Mouse (Mus musculus) Patski (cell line): ENCODE results near the gene Igfbp1. TPM values are rescaled to one million over a fixed set of nuclear protein-coding genes. Genes with fewer than 3 reads are reported as not detected.

Experiments used
- ATAC-seq: fragments of 100-300 bp; one replicate; pipeline ENCODE4 v1.8.0; 2021
- CTCF ChIA-PET: fragments of 350-600 bp; sonication (Branson Sonifier 250); formaldehyde crosslinking; loops from one replicate; lab custom pipeline; 2022; ENCODE audit warnings: inconsistent platforms; lab: Charles Lee
- POLR2A ChIA-PET: fragments of 350-600 bp; sonication (Branson Sonifier 250); formaldehyde crosslinking; loops from one replicate; lab custom pipeline; 2022; ENCODE audit warnings: antibody characterized with exemption, inconsistent platforms; lab: Charles Lee
- DNase-seq: peaks from one replicate; pipeline ENCODE4 v3.0.0-alpha.2; 2011; ENCODE audit warnings: low read depth, low spot score
- H3K27me3 ChIP-seq: fragments of 371-371 bp; one replicate; pipeline ENCODE4 v1.5.1; 2021
- CTCF ChIP-seq: fragments of 100-300 bp; IDR thresholded peaks from one replicate; pipeline ENCODE4 v1.5.1; 2021
- in situ Hi-C: fragments of 300-500 bp; cut with MboI; formaldehyde crosslinking; loops from 3 replicates; pipeline ENCODE4 v1.11.1; 2018; ENCODE audit warnings: low pct_unique_long_range_greater_than_20kb, mixed read lengths
- polyA plus RNA-seq: library from polyadenylated mRNA; unstranded; gene quantifications from one replicate; pipeline ENCODE4 v1.2.3, GENCODE M21; 2021

The Igfbp1 gene
- polyA plus RNA-seq, 1 experiment from 2014 or later = 0.08 TPM

DNA sequence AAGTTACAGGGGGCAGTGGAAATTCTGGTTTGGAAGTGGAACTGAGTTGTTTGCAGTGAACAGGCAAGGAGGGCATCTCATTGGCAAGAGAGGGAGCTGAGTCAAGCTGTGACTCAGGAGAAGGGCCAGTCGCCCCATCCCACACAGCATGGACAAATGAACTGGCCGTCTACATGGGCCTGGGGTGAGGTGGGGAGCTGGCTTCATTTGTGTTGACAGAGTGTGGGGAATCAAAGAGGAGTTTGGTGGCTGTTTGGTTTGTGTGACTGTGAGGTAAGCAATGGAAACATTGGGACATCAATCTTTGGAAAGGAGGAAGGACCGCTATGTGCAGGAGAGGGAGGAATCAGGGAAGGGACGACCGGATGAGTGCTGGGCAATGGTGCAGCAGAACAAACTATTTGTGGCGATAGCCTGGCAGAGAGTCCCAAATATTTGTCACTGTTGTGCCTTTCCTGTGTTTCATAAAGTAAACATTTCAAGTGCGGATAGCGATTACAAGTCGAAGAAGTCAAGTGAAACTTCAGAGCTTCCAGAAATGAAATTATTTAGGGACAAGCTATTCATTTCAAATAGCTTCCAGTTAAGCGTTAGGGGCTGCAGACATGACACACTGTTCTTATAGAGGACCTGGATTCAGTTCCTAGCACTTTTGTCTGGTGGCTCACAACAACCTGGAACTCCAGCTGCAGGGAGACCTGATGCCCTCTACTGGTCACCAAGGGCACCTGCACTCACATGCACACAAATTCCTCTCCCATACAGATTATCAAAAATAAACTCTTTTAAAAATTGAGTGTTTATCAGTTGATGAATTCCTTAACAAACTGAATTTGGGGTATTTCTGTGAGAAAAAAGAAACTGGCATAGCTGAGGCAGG, 2.9 kb upstream of the Igfbp1 start:
- POLR2A ChIA-PET = interaction anchor here (0.7 kb wide), 2 partner anchors 1264 to 1491 kb away, joined by 3 to 4 read pairs; no protein-coding TSS in a partner anchor
- CTCF ChIA-PET = interaction anchor here (0.9 to 1.0 kb wide), 2 partner anchors 16 to 33 kb away, joined by 4 read pairs; no protein-coding TSS in a partner anchor
- in situ Hi-C loops = no loop called here
- no peak for ATAC-seq
- H3K27me3 ChIP-seq = no peaks in the 10 kb centered on the region
- no peak for DNase-seq
- no peak for TF ChIP-seq CTCF

DNA sequence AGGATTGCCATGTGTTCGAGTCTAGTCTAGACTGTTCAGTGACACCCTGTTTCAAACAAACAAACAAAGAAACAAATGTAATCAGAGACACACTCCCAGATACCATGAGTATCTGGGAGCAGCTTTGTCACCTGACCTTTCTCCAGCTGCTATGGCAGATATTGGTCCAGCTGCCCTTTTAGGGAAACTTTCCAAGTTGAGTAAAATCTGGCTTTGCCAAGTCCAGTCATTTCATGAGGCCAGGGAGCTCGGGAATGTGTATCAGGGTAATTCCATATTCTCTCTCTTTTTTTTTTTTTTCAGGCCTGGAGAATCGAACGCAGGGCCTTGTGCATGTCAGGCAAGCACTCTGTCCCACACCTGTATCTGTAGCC, 2.3 kb upstream of the Igfbp1 start:
- H3K27me3 ChIP-seq = no peaks in the 10 kb centered on the region
- in situ Hi-C loops = no loop called here
- TF ChIP-seq CTCF = no peak
- no peak for DNase-seq
- POLR2A ChIA-PET = interaction anchor here (0.7 kb wide), 2 partner anchors 1263 to 1490 kb away, joined by 3 to 4 read pairs; no protein-coding TSS in a partner anchor
- no peak for ATAC-seq
- CTCF ChIA-PET = interaction anchor here (1.0 kb wide), 1 partner anchor 33 kb away, joined by 4 read pairs; no protein-coding TSS in a partner anchor

DNA sequence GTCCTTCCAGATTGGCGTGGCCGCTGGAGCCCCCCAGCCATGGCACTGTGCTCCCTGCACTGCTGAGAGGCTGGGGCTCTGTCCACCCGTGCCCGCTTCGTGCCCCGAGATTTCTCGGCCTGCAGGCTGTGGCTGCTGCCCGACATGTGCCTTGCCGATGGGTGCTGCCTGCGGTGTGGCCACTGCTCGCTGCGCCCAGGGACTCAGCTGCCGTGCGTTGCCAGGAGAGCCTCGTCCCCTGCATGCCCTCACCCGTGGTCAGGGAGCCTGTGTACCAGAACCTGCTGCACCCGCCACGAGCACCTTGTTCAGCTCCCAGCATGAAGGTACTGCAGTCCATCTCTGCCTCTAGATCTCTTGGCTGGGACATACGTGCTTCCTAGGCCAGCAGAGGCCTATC, 424 bp downstream of the Igfbp1 start:
- in situ Hi-C loops = no loop called here
- ChIA-PET CTCF (no interaction called here), POLR2A (no interaction called here)
- DNase-seq (no peak), ATAC-seq (no peak)
- peaks cover 15% of the 10 kb centered on the region for H3K27me3 ChIP-seq
- TF ChIP-seq CTCF = no peak

DNA sequence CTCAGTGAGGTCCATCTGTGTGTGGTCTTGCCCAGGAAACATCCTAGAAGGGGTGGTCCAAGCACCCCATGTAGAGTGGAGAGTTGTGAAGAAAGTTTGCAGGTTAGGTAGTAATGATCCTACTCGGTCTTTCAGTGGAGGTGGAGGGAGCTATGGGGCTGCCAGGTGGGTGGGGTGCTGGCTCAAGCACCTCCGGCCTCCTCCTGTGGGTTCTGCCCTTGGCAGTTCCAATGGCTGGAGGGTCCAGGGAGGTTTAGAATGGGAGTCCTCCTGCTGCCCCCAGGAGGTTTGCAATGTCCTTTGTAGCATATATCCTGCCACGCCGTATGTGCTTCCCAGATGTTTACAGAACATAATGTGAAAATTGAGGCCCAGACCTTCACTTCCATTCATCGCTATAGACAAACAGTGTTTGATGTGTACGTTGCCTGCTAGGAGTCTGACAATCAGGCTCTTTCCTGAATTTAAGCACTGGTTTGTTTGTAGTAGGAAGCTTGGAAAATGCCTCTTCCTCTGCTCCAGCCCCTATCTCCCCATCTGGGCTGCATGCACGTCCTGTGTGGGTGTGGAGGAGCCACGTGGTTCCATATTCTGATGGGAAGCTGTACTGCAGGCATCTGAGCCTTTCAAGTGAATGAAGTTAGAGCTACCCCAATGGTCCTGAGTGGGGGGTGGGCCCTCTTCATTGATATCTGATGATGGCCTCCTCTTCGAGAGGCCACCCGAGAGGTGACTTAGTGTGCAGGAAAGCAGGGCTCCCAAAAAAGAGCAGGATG, 1.1 kb downstream of the Igfbp1 start:
- in situ Hi-C loops = no loop called here
- ATAC-seq (no peak), DNase-seq (no peak)
- no peak for TF ChIP-seq CTCF
- CTCF ChIA-PET = no interaction called here
- POLR2A ChIA-PET = no interaction called here
- H3K27me3 ChIP-seq = peaks cover 20% of the 10 kb centered on the region

DNA sequence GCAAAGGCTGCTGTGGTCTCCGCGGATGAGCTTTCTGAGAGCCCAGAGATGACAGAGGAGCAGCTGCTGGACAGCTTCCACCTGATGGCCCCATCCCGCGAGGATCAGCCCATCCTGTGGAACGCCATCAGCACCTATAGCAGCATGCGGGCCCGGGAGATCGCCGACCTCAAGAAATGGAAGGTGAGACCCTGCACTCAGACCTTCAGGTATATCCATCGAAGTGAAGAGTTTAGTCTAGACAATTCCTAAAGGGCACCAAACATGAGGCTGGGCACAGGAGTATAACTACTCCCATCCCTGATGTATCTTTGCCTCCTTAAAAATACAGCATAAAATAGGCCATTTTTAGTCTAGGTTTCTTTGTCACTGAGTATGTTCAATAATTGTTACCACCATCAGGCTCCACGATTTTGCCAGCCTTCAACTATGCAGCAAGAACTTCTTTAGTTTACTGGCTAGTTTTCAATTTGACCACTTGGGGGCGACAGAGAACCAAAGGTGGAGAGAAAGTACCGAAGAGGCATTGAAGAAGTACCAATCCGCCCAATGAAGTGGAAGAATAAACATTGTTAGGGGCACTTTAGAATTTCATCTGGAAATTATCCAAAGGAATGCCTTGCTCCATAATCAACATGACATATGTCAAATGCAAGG, 2.3 kb downstream of the Igfbp1 start:
- TF ChIP-seq CTCF = peak; percentile 76
- in situ Hi-C loops = loop anchor here (10.0 to 25.0 kb wide), 3 partner anchors 365 to 1105 kb away; no protein-coding TSS in a partner anchor
- ATAC-seq (no peak), DNase-seq (no peak)
- H3K27me3 ChIP-seq = peaks cover 20% of the 10 kb centered on the region
- CTCF ChIA-PET = interaction anchor here (0.9 to 2.2 kb wide), 3 partner anchors 10 to 1040 kb away, joined by 3 to 8 read pairs (median 3); no protein-coding TSS in a partner anchor
- POLR2A ChIA-PET = no interaction called here

DNA sequence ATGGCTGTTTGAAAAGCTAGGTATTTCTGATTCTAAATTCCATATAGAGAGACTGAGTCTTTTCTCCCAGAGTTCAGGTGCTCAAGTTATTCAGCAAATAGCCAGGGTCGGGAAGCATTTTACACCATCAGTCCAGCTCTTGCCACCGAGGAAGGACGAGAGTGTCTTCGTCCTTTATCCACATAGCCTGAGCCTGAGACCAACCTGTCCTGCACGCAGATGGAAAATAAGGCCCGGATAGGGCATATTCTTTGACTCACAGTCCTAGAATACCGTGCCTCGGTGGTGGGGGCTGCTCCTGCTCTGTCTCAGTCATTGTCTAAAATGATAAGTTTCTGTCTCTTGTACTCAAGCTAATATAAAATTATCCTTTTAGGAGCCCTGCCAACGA, 2.8 kb downstream of the Igfbp1 start:
- ChIA-PET POLR2A (no interaction called here), CTCF (interaction anchor here (0.9 to 2.2 kb wide), 3 partner anchors 10 to 1040 kb away, joined by 3 to 8 read pairs (median 3); no protein-coding TSS in a partner anchor)
- peaks cover 20% of the 10 kb centered on the region for H3K27me3 ChIP-seq
- no peak for TF ChIP-seq CTCF
- in situ Hi-C loops = loop anchor here (10.0 to 25.0 kb wide), 3 partner anchors 364 to 1104 kb away; no protein-coding TSS in a partner anchor
- DNase-seq = no peak
- ATAC-seq = no peak

DNA sequence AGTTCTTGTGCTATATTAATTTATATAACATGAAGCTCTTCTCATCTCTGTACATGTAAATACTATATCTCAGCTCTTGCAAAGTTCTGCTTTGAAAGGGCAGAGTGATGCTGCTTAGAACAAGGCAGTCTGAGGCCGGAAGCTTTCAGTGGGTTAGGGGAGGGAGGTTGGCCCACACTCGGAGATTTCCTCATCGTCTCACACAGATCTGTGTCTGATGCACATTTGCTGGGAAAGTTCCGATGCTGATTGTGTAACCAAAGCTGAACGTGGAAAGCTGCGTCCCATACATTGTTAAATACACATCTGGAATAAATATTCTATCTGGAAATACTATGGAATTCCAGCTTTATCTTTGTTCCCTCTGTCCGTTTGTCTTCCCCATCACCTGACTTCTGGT, 4.6 kb downstream of the Igfbp1 start:
- peaks cover 33% of the 10 kb centered on the region for H3K27me3 ChIP-seq
- DNase-seq (no peak), ATAC-seq (no peak)
- in situ Hi-C loops = loop anchor here (10.0 to 25.0 kb wide), 3 partner anchors 363 to 1103 kb away; no protein-coding TSS in a partner anchor
- no peak for TF ChIP-seq CTCF
- ChIA-PET POLR2A (no interaction called here), CTCF (interaction anchor here (2.2 kb wide), 1 partner anchor 8 kb away, joined by 8 read pairs; no protein-coding TSS in a partner anchor)

DNA sequence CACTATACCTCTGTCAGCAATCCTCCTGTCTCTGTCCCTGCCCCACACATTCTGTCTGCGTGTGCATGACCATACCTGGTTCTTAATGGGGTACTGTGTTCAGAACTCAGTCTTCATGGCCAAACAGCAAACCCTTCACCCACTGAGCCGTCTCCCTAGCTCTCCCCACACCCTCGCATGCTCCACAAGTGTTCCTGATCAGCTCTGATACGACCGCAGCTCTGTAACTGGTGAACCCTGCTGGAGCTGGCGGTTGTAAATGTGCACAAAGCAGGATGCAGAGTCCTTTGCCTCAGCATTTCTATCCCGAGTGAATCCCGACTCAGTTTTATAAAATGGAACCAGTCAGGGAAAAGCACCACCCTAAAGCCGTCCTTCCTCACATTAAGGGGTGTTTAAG, 6.3 kb downstream of the Igfbp1 start:
- DNase-seq = no peak
- H3K27me3 ChIP-seq = peaks cover 38% of the 10 kb centered on the region
- in situ Hi-C loops = loop anchor here (10.0 to 25.0 kb wide), 3 partner anchors 361 to 1101 kb away; no protein-coding TSS in a partner anchor
- ChIA-PET POLR2A (no interaction called here), CTCF (no interaction called here)
- no peak for ATAC-seq
- TF ChIP-seq CTCF = no peak

DNA sequence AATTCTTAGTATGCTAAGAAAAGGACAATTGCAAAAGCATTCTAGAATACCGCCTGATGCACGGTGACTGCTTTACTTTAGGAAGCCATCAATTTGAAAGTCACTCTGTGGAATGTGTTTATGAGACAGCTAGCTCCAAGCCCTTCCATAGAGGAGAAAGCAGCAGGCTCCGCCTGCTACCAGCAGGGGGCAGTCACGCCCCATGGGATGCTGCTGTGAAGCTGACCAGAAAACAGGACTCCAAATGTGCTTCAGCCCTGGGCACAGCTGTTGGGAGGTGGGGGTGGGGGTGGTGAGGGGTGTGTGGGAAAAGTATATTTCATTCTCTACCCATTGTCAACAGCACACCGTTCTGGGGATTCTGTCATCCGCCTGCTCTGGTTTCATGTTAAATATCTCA, 12.8 kb downstream of the Igfbp1 start:
- ATAC-seq (peak; percentile 52), DNase-seq (no peak)
- TF ChIP-seq CTCF = peak; percentile 95
- CTCF ChIA-PET = interaction anchor here (0.7 to 1.9 kb wide), 10 partner anchors 9 to 1196 kb away, joined by 3 to 8 read pairs (median 4); no protein-coding TSS in a partner anchor
- peaks cover 50% of the 10 kb centered on the region for H3K27me3 ChIP-seq
- in situ Hi-C loops = loop anchor here (25.0 kb wide), 1 partner anchor 927 kb away; no protein-coding TSS in a partner anchor
- POLR2A ChIA-PET = no interaction called here
